In the genomic region with DNA sequence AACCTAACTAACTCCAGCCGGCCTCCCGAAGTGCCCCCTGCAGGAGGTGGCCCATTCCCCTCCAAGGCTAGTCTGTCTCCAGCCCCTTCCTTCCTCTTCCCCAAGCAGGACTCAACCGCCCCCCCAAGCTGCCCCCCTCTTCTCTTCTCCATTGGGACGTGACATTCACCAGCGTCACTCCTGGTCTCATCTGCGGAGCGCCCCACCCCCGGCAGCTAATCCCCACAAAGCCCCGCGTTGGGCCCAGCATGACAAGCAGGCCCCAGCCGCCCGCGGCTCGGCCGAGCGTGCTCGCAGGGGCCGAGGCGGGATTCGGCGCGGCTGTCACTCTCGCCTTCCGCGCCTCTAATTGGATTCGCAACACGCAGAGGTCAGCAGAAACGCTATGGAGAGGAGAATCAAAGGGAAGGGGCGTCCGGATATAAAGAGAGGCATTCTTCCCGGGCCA, we compare ENCODE assay signal across 7 mouse cellular contexts.
DNase-seq lines count a peak whose midpoint lies in the region; ATAC-seq and TF ChIP-seq lines count a peak whose summit lies in the region.

No protein-coding gene starts in this region.

- DNase-seq in lung, postnatal 0 days (ENCODE audit: low spot score) = peak; percentile 44
- DNase-seq in lung, postnatal 36 days = no peak
- DNase-seq in forebrain, embryonic 11.5 days (ENCODE audit: low spot score) = peak; percentile 95
- no peak for DNase-seq in adipocyte (ENCODE audit: low spot score)

- H3K4me3 ChIP-seq in lung, postnatal 0 days (ENCODE audit: low read depth, low read length) = peak overlapping the region; percentile 12; the same call in 1 of the 2 replicates
- peak overlapping the region; percentile 0; the same call in 1 of the 2 replicates for H3K4me3 ChIP-seq in forebrain, embryonic 11.5 days (ENCODE audit: low read depth, low read length)
- H3K4me3 ChIP-seq in intestine, embryonic 16.5 days (ENCODE audit: low read length) = peak overlapping the region; percentile 22
- peak overlapping the region; percentile 21 for H3K4me3 ChIP-seq in stomach, embryonic 14.5 days (ENCODE audit: low read depth, low read length)

- no peaks in the 10 kb centered on the region for H3K36me3 ChIP-seq in lung, postnatal 0 days (ENCODE audit: insufficient read depth, low read length)
- H3K36me3 ChIP-seq in forebrain, embryonic 11.5 days (ENCODE audit: control insufficient read depth, insufficient read depth, low read length) = no peaks in the 10 kb centered on the region
- 0 out of 2 replicates have a peak, but pooled peaks cover 3% of the 10 kb centered on the region for H3K36me3 ChIP-seq in intestine, embryonic 16.5 days (ENCODE audit: control insufficient read depth, insufficient read depth, low read length)
- peaks cover 4% of the 10 kb centered on the region for H3K36me3 ChIP-seq in stomach, embryonic 14.5 days (ENCODE audit: control insufficient read depth, insufficient read depth, low read length)

- H3K4me2 ChIP-seq in lung, postnatal 0 days (replicated peaks; ENCODE audit: low read depth, low read length) = peak overlapping the region; percentile 49
- peak overlapping the region; percentile 50 for H3K4me2 ChIP-seq in forebrain, embryonic 11.5 days (ENCODE audit: low read depth, low read length, severe bottlenecking)
- peak overlapping the region; percentile 52 for H3K4me2 ChIP-seq in intestine, embryonic 16.5 days (ENCODE audit: low read depth, low read length)
- H3K4me2 ChIP-seq in stomach, embryonic 14.5 days (replicated peaks; ENCODE audit: low read depth, low read length) = peak overlapping the region; percentile 58

- H3K4me1 ChIP-seq in lung, postnatal 0 days (ENCODE audit: insufficient read depth, low read depth, low read length) = peaks cover 6% of the 10 kb centered on the region; the same call in 1 of the 2 replicates
- peaks cover 70% of the 10 kb centered on the region for H3K4me1 ChIP-seq in forebrain, embryonic 11.5 days (replicated peaks; ENCODE audit: control insufficient read depth, insufficient read depth, low read length)
- peaks cover 46% of the 10 kb centered on the region for H3K4me1 ChIP-seq in intestine, embryonic 16.5 days (ENCODE audit: control insufficient read depth, insufficient read depth, low read length)
- H3K4me1 ChIP-seq in stomach, embryonic 14.5 days (ENCODE audit: control insufficient read depth, insufficient read depth, low read length) = peaks cover 37% of the 10 kb centered on the region

- no peak overlapping the region for H3K9ac ChIP-seq in lung, postnatal 0 days (replicated peaks; ENCODE audit: low read depth)
- H3K9ac ChIP-seq in forebrain, embryonic 11.5 days (ENCODE audit: low read length) = peak overlapping the region; percentile 55
- peak overlapping the region; percentile 46 for H3K9ac ChIP-seq in intestine, embryonic 16.5 days (ENCODE audit: low read depth, low read length)
- no peak overlapping the region; the same call in 1 of the 2 replicates for H3K9ac ChIP-seq in stomach, embryonic 14.5 days (replicated peaks; ENCODE audit: low read depth, low read length)

- no peak overlapping the region for H3K27ac ChIP-seq in lung, postnatal 0 days (ENCODE audit: low read length)
- peak overlapping the region; percentile 99 for H3K27ac ChIP-seq in forebrain, embryonic 11.5 days (ENCODE audit: low read depth, low read length)
- H3K27ac ChIP-seq in intestine, embryonic 16.5 days (ENCODE audit: low read length) = peak overlapping the region; percentile 37; the same call in 1 of the 2 replicates
- H3K27ac ChIP-seq in stomach, embryonic 14.5 days (ENCODE audit: low read length) = peak overlapping the region; percentile 55; the same call in 1 of the 2 replicates

- no peak for TF ChIP-seq EP300 in lung, postnatal 0 days (IDR thresholded peaks at IDR 0.05)

- H3K9me3 ChIP-seq in lung, postnatal 0 days (ENCODE audit: low read length) = no peaks in the 10 kb centered on the region
- no peaks in the 10 kb centered on the region for H3K9me3 ChIP-seq in forebrain, embryonic 11.5 days (ENCODE audit: control insufficient read depth, low read length)
- H3K9me3 ChIP-seq in intestine, embryonic 16.5 days (ENCODE audit: control insufficient read depth, low read length) = no peaks in the 10 kb centered on the region
- no peaks in the 10 kb centered on the region for H3K9me3 ChIP-seq in stomach, embryonic 14.5 days (ENCODE audit: control insufficient read depth, low read depth, low read length)

- WGBS in lung, postnatal 0 days = 1% methylated on average over 31 of the region's 31 CpGs
- under 1% methylated on average over 31 of the region's 31 CpGs for WGBS in forebrain, embryonic 11.5 days
- WGBS in intestine, embryonic 16.5 days = 4% methylated on average over 31 of the region's 31 CpGs
- 1% methylated on average over 30 of the region's 31 CpGs for WGBS in stomach, embryonic 14.5 days

- TF ChIP-seq CTCF in lung, postnatal 0 days (IDR thresholded peaks at IDR 0.05) = 0 out of 2 replicates have a peak, but pooled peaks have one; percentile 8

- 0 out of 2 replicates have a peak, but pooled peaks cover 4% of the 10 kb centered on the region for H3K27me3 ChIP-seq in lung, postnatal 0 days (replicated peaks; ENCODE audit: insufficient read depth, low read length)
- H3K27me3 ChIP-seq in forebrain, embryonic 11.5 days (ENCODE audit: control insufficient read depth, insufficient read depth, low read length) = no peaks in the 10 kb centered on the region; the same call in 1 of the 2 replicates
- H3K27me3 ChIP-seq in intestine, embryonic 16.5 days (replicated peaks; ENCODE audit: control insufficient read depth, insufficient read depth, low read length) = no peaks in the 10 kb centered on the region
- H3K27me3 ChIP-seq in stomach, embryonic 14.5 days (ENCODE audit: control insufficient read depth, insufficient read depth, low read length) = no peaks in the 10 kb centered on the region

- ATAC-seq in lung, postnatal 0 days = peak; percentile 58
- peak; percentile 85 for ATAC-seq in forebrain, embryonic 11.5 days (replicated peaks; ENCODE audit: low FRiP score)
- ATAC-seq in intestine, embryonic 16.5 days = peak; percentile 39; the same call in 1 of the 2 replicates
- ATAC-seq in megakaryocyte progenitor cell, adult 5-6 weeks (replicated peaks; ENCODE audit: poor library complexity) = peak; percentile 50
- ATAC-seq in stomach, embryonic 14.5 days (ENCODE audit: insufficient number of reproducible peaks, insufficient read depth, low FRiP score, low read depth) = peak; percentile 34; the same call in 1 of the 2 replicates

Comparison
In these comparisons a context has a peak if more than half of its experiments do, and no peak if none do; other contexts are left out.
1. DNase-seq: peak in lung, postnatal 0 days (single experiment) and forebrain, embryonic 11.5 days (single experiment); none in lung, postnatal 36 days (single experiment) and adipocyte (single experiment).
2. ATAC-seq: peak in every context shown above with its lines; median percentile 85 in forebrain, embryonic 11.5 days; 58 in lung, postnatal 0 days; 50 in megakaryocyte progenitor cell, adult 5-6 weeks; 39 in intestine, embryonic 16.5 days; 34 in stomach, embryonic 14.5 days.
3. H3K9ac ChIP-seq: peak in forebrain, embryonic 11.5 days (single experiment) and intestine, embryonic 16.5 days (single experiment); none in lung, postnatal 0 days (single experiment) and stomach, embryonic 14.5 days (single experiment).
4. Peak in every context shown above with its lines, with median percentiles within 50 percentile points of each other: H3K4me2 ChIP-seq and H3K4me3 ChIP-seq.